Mouse (Mus musculus) spleen, postnatal 0 days (tissue): ENCODE results near the gene Tmem79. TPM values are rescaled to one million over a fixed set of nuclear protein-coding genes. Genes with fewer than 3 reads are reported as not detected.

Source experiments
- polyA plus RNA-seq: library from polyadenylated mRNA; unstranded; fragments of >200 nt; fragmentation: Nextera tagmentation; extraction: Ambion mirVana; gene quantifications from 2 replicates; pipeline ENCODE4 v1.2.1, GENCODE M21; 2015

Tmem79 gene
- polyA plus RNA-seq, result 1.7 and 2.1 TPM in 2 replicates

GRCm38 (mm10) chr3:88336058-88337013, at the start of gene Tmem79, which contains the start of gene Smg5:
Gene Tmem79, minus strand, starts transcription at chr3:88336148.
Gene Smg5, plus strand, starts transcription at chr3:88336260.

GRCm38 (mm10) chr3:88384364-88384763, 48.4 kb upstream of the Tmem79 start, which contains the start of gene Bglap:
Gene Bglap, minus strand, starts transcription at chr3:88384464.

DNA sequence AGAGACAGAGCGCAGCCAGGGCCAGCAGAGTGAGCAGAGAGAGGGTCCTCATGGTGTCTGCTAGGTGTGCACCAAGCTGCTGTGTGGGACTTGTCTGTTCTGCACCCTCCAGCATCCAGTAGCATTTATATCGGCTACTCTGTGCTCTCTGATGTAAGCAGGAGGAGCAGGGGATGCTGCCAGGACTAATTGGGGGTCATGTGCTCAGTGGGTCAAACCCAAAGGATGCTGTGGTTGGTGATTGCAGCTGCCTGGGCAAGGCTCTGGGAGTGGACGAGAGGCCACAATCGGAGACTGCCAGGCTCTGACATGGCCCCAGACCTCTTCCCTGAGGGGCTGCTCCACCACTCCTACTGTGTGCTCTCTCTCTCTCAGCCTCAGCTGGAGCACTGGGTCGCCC, 42.7 kb upstream of the Tmem79 start, which contains the start of gene Bglap2:
Gene Bglap2, minus strand, starts transcription at position 101 of the 400 bp plus-strand sequence.

GRCm38 (mm10) chr3:88372643-88373042, 36.7 kb upstream of the Tmem79 start, which contains the start of gene Bglap3:
Gene Bglap3, minus strand, starts transcription at chr3:88372743.

DNA sequence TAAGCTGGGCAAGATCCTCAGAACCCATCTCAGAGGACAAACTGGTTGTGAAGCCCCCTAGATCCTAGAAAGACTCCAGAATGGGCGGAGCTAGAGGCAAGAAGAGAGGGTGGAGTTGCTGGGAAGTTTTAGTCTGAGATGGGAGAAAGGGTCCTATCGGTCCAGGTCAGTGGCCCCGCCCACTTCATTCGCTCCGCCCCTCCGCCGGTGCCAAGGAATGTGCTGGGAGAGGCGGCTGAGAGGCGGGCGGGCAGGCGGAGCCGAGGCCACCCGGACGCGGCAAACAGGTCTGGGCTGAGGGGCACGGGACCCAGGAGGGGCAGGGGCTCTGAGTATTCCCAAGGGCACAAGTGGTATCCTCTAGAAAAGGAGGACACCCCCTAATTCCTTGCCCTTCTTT, 28.4 kb upstream of the Tmem79 start, which contains the start of gene Paqr6:
Gene Paqr6, plus strand, starts transcription at position 248 of the 400 bp plus-strand sequence.

GRCm38 (mm10) chr3:88324951-88325405, 11.0 kb downstream of the Tmem79 start, which contains the start of gene Glmp:
Gene Glmp, plus strand, starts transcription at chr3:88325023.

GRCm38 (mm10) chr3:88296561-88297318, 39.2 kb downstream of the Tmem79 start, which contains the start of the genes Tsacc and Cct3:
Gene Tsacc, minus strand, starts transcription at chr3:88296999.
Gene Cct3, plus strand, starts transcription at chr3:88297116.

GRCm38 (mm10) chr3:88287110-88287509, 48.8 kb downstream of the Tmem79 start, which contains the start of gene Gm38392:
Gene Gm38392, minus strand, starts transcription at chr3:88287210.

Other genes with a start within 250 kb of the Tmem79 start
- gene Mef2d, start 193.8 kb downstream of the Tmem79 start, polyA plus RNA-seq, result 11.0 and 13.3 TPM in 2 replicates
- gene Rhbg, start 81.4 kb downstream of the Tmem79 start, polyA plus RNA-seq, result 0.12 TPM in 1 of 2 replicates, not detected in the other
- 0.11 TPM in 1 of 2 replicates, not detected in the other for gene Gm38392, start 48.9 kb downstream of the Tmem79 start, polyA plus RNA-seq
- gene Tsacc, start 39.1 kb downstream of the Tmem79 start, polyA plus RNA-seq, result 6.8 and 8.8 TPM in 2 replicates
- gene Cct3, start 39.0 kb downstream of the Tmem79 start, polyA plus RNA-seq, result 250 and 259 TPM in 2 replicates
- 110 and 123 TPM in 2 replicates for gene Glmp, start 11.1 kb downstream of the Tmem79 start, polyA plus RNA-seq
- gene Smg5, start 112 bp upstream of the Tmem79 start, polyA plus RNA-seq, result 23.4 and 27.3 TPM in 2 replicates
- 9.5 and 10.4 TPM in 2 replicates for gene Paqr6, start 28.4 kb upstream of the Tmem79 start, polyA plus RNA-seq
- not detected in 2 replicates for gene Bglap3, start 36.6 kb upstream of the Tmem79 start, polyA plus RNA-seq
- gene Bglap2, start 42.6 kb upstream of the Tmem79 start, polyA plus RNA-seq, result not detected in 2 replicates
- 0.50 and 0.57 TPM in 2 replicates for gene Bglap, start 48.3 kb upstream of the Tmem79 start, polyA plus RNA-seq
- gene Pmf1, start 74.2 kb upstream of the Tmem79 start, polyA plus RNA-seq, result 130 and 143 TPM in 2 replicates
- 11.0 and 12.1 TPM in 2 replicates for gene Slc25a44, start 89.0 kb upstream of the Tmem79 start, polyA plus RNA-seq
- 15.6 and 16.4 TPM in 2 replicates for gene Sema4a, start 125.0 kb upstream of the Tmem79 start, polyA plus RNA-seq
- 161 and 176 TPM in 2 replicates for gene Lmna, start 173.8 kb upstream of the Tmem79 start, polyA plus RNA-seq
- 2.4 and 3.2 TPM in 2 replicates for gene Mex3a, start 196.2 kb upstream of the Tmem79 start, polyA plus RNA-seq
- 0.28 and 0.63 TPM in 2 replicates for gene Rab25, start 212.2 kb upstream of the Tmem79 start, polyA plus RNA-seq
- 105 and 113 TPM in 2 replicates for gene Lamtor2, start 216.9 kb upstream of the Tmem79 start, polyA plus RNA-seq
- 15.9 and 16.0 TPM in 2 replicates for gene Ubqln4, start 217.6 kb upstream of the Tmem79 start, polyA plus RNA-seq
- gene Ssr2, start 239.7 kb upstream of the Tmem79 start, polyA plus RNA-seq, result 148 and 161 TPM in 2 replicates